Mouse (Mus musculus) heart, embryonic 15.5 days (tissue): ENCODE data around the gene Pycr1. TPM values are rescaled to one million over a fixed set of nuclear protein-coding genes. Genes with fewer than 3 reads are reported as not detected.

Experiments
- ATAC-seq: fragments of 200-750 bp; cut with Nextera tagmentation; replicated peaks from 2 replicates; pipeline ENCODE4 v1.8.0; 2017; ENCODE audit warnings: low read depth, moderate TSS enrichment; ENCODE audit not compliant: insufficient number of reproducible peaks, insufficient read depth, low FRiP score
- H3K27ac ChIP-seq: fragments of 300-500 bp; sonication (generic); 2 replicates; pipeline ENCODE4 v1.5.1; 2015; ENCODE audit warnings: mild to moderate bottlenecking, inconsistent platforms
- H3K27me3 ChIP-seq: fragments of 300-500 bp; sonication (generic); 2 replicates; pipeline ENCODE4 v1.6.1; 2015; ENCODE audit warnings: inconsistent platforms
- H3K36me3 ChIP-seq: fragments of 300-500 bp; sonication (generic); 2 replicates; pipeline ENCODE4 v1.6.1; 2015; ENCODE audit warnings: mild to moderate bottlenecking, inconsistent platforms
- H3K4me1 ChIP-seq: fragments of 300-500 bp; sonication (generic); replicated peaks from 2 replicates; pipeline ENCODE4 v1.6.1; 2015; ENCODE audit warnings: inconsistent platforms
- H3K4me2 ChIP-seq: fragments of 300-500 bp; sonication (generic); 2 replicates; pipeline ENCODE4 v1.6.1; 2015; ENCODE audit warnings: inconsistent platforms, mild to moderate bottlenecking, moderate library complexity
- H3K4me3 ChIP-seq: fragments of 300-500 bp; sonication (generic); 2 replicates; pipeline ENCODE4 v1.5.1; 2015; ENCODE audit warnings: mild to moderate bottlenecking, inconsistent platforms
- H3K9ac ChIP-seq: fragments of 300-500 bp; sonication (generic); 2 replicates; pipeline ENCODE4 v1.6.1; 2015; ENCODE audit warnings: mild to moderate bottlenecking, inconsistent platforms
- H3K9me3 ChIP-seq: fragments of 300-500 bp; sonication (generic); replicated peaks from 2 replicates; pipeline ENCODE4 v1.6.1; 2016; ENCODE audit warnings: inconsistent platforms
- WGBS: fragments of 180-500 bp; shearing (Covaris S2); methylation state at CpG from one replicate; pipeline ENCODE4 v1.1.7; 2015; ENCODE audit warnings: mixed read lengths; 5-methylcytosine and 5-hydroxymethylcytosine counted together
- polyA plus RNA-seq: library from polyadenylated mRNA; unstranded; fragments of >200 nt; fragmentation: Nextera tagmentation; extraction: Ambion mirVana; gene quantifications from 2 replicates; pipeline ENCODE4 v1.2.1, GENCODE M21; 2015

Gene Pycr1
- polyA plus RNA-seq, 1 experiment from 2014 or later = 17.1 TPM

DNA sequence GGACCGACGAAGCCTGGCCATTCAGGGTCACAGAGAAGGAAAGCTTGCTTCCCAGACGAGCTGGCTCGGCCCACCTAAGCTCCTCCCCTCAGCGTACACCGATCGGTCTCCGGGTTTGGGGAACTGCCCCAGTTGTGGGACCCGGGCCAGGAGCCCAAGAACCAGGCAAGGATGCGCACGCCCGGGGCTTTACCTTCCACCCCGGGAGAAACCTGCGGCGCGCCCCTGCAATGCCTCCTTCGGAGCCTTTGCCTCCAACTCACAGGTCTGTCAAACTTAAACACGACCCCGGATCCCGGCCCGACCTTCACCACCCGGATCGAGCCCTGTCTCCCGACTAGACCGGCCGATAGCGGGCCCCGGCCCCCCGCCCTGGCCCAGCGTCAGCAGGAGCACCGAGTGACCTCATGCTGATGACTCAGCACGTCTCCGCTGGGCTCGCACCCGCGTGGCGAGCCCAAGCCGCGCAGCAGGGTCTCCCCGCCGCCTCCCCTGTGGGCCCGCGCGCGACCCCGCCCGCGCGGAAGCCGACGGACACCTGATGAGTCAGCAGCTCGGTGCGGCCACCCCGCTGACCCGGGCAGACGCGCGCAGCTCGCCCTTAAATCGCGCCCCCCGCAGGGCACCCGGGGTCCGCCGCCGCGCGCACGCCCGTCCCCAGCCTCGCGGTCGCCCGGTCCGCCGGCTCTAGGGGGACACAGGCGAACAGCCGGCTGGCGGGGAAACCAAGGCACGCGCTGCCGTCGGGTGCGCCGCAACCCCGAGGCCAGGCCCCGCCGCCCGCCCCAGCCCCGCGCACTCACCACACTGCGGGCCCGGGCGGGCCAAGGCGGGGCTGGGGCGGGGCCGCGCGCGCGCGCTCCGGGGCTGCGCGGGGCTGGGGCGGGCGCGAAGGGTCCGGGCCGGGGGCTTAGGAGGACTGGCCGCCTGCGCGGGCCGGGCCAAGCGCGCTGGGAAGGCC lies 10.7 kb downstream of the Pycr1 start:
- under 1% methylated on average over 114 of the region's 116 CpGs for WGBS
- Histone ChIP-seq H3K9me3 (no peaks in the 10 kb centered on the region), H3K27me3 (no peaks in the 10 kb centered on the region), H3K9ac (peak overlapping the region; percentile 94), H3K4me1 (peaks cover 44% of the 10 kb centered on the region), H3K27ac (peak overlapping the region; percentile 86), H3K4me3 (peak overlapping the region; percentile 95), H3K36me3 (peaks cover 7% of the 10 kb centered on the region; the same call in 1 of the 2 replicates), H3K4me2 (peak overlapping the region; percentile 94)
- ATAC-seq = peak; percentile 80

DNA sequence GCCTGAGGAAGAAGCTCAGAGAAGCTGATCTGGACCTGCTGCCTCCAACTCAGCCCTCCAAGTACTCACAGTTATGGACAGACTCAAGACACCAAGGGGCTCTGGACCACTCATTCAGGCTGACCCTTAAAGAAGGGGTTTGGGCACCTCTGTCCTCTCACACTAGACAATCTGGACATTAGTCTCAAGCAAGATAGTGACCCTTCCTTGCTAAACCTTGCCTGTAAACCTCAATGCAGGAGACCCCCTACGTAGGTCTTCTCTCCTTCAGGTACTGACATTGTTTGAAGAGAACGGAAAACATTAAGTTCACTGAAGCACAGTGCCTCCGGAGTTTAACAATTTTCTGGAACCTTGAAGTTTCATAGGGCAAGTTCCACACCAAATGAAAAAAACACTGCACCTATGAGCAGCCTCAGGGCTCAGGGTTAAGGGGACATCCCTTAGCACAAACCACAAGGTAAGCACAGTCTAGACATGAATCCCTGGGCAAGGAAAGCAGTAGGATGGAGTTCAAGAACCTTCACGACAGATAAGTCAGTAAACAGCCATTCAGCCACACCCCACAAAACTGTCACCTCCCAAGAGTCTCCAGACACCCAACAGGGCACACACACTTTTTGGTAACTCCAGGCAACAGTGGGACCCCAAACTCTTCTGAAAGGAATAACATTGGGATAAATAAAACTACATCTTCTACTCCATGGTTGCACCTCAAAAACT lies 11.7 kb downstream of the Pycr1 start:
- Histone ChIP-seq H3K4me1 (peaks cover 44% of the 10 kb centered on the region), H3K27ac (peak overlapping the region; percentile 86; the same call in 1 of the 2 replicates), H3K9ac (peak overlapping the region; percentile 94), H3K36me3 (peaks cover 15% of the 10 kb centered on the region), H3K4me3 (peak overlapping the region; percentile 95), H3K9me3 (no peaks in the 10 kb centered on the region), H3K27me3 (no peaks in the 10 kb centered on the region), H3K4me2 (peak overlapping the region; percentile 94)
- WGBS = 56% methylated on average over 4 of the region's 4 CpGs
- ATAC-seq = no peak

DNA sequence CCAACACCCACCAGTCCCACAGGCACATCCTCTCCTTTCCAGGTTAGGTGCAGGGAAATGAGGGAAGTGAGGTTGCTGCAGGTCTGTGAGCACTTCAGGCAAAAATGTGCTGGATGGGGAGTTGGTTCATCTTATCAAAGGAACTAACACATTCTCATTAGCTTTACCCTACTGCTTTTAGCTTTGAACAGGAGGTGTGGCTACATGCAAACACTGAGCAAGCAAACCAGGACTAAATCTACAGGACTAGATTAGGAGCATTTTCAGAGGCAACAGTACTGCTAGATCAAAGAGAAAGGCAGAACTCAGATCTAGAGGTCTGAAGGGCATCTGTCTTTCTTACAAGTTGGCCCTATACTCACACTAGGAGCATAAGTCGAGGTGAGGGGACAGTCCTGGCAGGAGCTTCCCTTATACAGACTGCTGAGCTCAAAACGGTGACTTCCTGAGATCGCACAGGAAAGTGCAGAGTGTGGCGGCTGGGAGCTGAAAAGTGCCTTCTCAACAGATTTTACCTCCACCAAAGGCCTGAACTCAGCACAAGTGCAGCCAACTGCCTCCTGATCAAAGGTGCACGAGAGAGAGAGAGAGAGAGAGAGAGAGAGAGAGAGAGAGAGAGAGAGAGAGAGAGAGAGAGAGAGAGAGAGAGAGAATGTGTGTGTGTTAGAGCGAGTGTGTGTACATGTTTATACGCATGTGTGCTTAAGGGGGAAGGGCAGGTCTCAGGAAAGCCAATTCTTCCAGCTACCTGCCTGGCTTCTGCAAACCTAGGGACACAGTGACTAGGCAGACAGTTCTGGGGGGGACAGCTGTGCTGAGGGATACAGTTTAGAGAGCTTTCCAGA lies 12.5 kb downstream of the Pycr1 start:
- Histone ChIP-seq H3K27ac (peak overlapping the region; percentile 58), H3K36me3 (peaks cover 15% of the 10 kb centered on the region), H3K9ac (peak overlapping the region; percentile 94; the same call in 1 of the 2 replicates), H3K9me3 (no peaks in the 10 kb centered on the region), H3K4me2 (peak overlapping the region; percentile 94), H3K4me3 (peak overlapping the region; percentile 95), H3K4me1 (peaks cover 44% of the 10 kb centered on the region), H3K27me3 (no peaks in the 10 kb centered on the region)
- 36% methylated on average over 7 of the region's 7 CpGs for WGBS
- no peak for ATAC-seq

DNA sequence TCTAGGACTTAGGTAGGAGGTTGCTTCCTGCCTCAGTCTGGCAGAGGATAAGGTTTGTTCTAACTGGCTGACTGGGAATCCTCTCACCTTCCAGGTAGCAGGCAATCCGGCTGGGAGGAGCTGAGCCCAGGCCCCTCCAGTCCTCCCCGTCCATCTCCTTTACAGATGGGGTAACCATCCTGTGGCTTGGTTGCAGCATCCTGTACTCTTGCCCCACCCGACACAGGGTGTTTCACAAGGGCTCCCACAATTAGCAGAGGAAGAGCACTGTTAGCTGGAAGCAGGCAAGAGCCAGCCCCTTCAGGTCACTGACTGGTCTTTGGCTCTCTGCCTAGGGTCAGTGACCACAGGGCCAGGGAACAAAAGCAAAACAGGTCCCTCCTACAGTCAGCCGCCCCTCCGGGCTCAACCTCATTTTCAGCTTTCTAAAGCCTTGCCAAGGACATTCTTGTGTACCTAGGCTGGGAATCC lies 13.1 kb downstream of the Pycr1 start:
- no peak for ATAC-seq
- Histone ChIP-seq H3K27ac (peak overlapping the region; percentile 58), H3K4me2 (peak overlapping the region; percentile 94), H3K36me3 (peaks cover 15% of the 10 kb centered on the region), H3K4me3 (peak overlapping the region; percentile 19), H3K27me3 (no peaks in the 10 kb centered on the region), H3K9me3 (no peaks in the 10 kb centered on the region), H3K4me1 (peaks cover 48% of the 10 kb centered on the region), H3K9ac (peak overlapping the region; percentile 32; the same call in 1 of the 2 replicates)
- 41% methylated on average over 5 of the region's 5 CpGs for WGBS

DNA sequence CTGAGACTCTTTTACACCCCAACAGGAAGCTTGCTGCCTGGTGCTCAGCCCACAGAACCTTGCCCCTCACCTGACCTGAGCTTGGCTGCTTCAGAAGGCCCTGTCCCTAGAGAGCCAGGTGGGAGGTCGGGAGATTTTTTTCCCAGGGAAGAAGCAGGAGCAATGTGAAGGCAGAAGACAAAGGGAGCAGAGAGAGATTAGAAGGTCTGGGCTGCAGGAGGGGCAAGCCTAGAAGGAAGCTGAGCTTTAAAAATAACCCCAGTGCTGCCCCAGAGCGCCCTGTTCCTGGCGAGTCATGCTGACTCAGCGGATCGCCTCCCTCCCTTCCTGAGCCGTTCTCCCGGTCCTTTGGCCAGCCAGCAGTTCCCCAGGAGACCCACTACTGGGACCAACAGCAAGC lies 13.7 kb downstream of the Pycr1 start:
- Histone ChIP-seq H3K36me3 (peaks cover 15% of the 10 kb centered on the region), H3K9ac (peak overlapping the region; percentile 32; the same call in 1 of the 2 replicates), H3K27me3 (no peaks in the 10 kb centered on the region), H3K27ac (peak overlapping the region; percentile 58), H3K9me3 (no peaks in the 10 kb centered on the region), H3K4me1 (peaks cover 53% of the 10 kb centered on the region), H3K4me2 (peak overlapping the region; percentile 94), H3K4me3 (peak overlapping the region; percentile 19)
- 10% methylated on average over 7 of the region's 7 CpGs for WGBS
- no peak for ATAC-seq

DNA sequence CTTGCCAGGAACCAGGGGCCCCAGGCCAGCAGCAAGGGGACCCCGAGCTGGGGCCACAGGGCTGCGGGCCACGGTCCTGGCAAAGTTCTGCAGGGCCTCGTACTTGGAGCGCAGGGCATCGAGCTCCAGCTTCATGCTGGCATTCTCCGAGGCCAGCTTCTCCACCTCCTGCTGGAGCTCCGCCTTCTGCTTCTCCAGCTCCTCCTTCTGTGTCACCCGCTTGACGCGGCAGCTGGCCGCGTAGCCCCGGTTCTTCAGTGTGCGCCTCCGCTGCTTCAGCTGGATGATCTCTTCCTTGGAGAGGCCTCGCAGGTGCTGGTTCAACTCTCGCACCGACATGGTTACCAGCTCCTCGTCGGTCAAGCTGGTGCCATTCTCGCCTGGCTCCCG lies 14.2 kb downstream of the Pycr1 start:
- Histone ChIP-seq H3K27ac (peak overlapping the region; percentile 58), H3K4me2 (peak overlapping the region; percentile 94), H3K9ac (no peak overlapping the region), H3K4me3 (peak overlapping the region; percentile 19), H3K4me1 (peaks cover 53% of the 10 kb centered on the region), H3K36me3 (peaks cover 15% of the 10 kb centered on the region), H3K9me3 (no peaks in the 10 kb centered on the region), H3K27me3 (no peaks in the 10 kb centered on the region)
- ATAC-seq = no peak
- WGBS = 70% methylated on average over 23 of the region's 23 CpGs

DNA sequence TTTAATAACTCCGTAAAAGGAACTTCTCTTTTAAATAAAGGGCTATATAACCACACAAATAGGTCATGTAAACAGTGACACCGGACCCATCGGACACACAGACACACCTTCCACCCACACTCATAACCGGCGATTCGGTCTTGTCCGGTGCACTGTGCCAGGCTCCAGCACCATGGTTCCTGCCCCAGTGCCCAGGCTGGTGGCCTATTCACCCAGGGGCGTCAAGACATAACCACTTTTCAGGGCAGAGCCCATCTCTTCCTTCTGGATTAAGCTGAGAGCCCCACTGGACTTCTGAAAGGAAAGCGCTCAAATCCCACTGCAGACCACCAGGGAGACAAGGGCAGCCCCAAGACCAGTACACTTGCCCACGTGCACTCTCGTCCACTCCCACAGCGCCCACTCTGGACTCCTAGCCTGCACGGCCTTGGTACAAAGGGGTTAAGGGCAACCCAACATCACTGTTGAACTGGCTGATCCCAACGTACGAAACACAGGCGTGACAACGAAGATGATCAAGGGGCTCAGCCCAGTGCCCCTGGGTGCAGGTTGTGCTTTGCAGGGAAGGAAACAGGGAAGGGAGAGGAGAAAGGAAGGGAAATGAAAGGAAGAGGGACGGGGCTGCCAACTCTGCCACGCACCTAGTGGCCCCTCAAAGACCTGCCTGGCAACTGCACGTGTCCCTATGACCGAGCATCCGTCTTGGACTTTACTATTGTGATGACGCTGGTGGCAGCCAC lies 14.8 kb downstream of the Pycr1 start:
- H3K27ac ChIP-seq = no peak overlapping the region
- ATAC-seq = no peak
- no peaks in the 10 kb centered on the region for H3K9me3 ChIP-seq
- H3K9ac ChIP-seq = no peak overlapping the region
- H3K36me3 ChIP-seq = peaks cover 15% of the 10 kb centered on the region
- peaks cover 54% of the 10 kb centered on the region for H3K4me1 ChIP-seq
- 88% methylated on average over 23 of the region's 23 CpGs for WGBS
- peak overlapping the region; percentile 94; the same call in 1 of the 2 replicates for H3K4me2 ChIP-seq
- H3K4me3 ChIP-seq = 0 out of 2 replicates have a peak overlapping the region, but pooled peaks have one; percentile 19
- no peaks in the 10 kb centered on the region for H3K27me3 ChIP-seq

DNA sequence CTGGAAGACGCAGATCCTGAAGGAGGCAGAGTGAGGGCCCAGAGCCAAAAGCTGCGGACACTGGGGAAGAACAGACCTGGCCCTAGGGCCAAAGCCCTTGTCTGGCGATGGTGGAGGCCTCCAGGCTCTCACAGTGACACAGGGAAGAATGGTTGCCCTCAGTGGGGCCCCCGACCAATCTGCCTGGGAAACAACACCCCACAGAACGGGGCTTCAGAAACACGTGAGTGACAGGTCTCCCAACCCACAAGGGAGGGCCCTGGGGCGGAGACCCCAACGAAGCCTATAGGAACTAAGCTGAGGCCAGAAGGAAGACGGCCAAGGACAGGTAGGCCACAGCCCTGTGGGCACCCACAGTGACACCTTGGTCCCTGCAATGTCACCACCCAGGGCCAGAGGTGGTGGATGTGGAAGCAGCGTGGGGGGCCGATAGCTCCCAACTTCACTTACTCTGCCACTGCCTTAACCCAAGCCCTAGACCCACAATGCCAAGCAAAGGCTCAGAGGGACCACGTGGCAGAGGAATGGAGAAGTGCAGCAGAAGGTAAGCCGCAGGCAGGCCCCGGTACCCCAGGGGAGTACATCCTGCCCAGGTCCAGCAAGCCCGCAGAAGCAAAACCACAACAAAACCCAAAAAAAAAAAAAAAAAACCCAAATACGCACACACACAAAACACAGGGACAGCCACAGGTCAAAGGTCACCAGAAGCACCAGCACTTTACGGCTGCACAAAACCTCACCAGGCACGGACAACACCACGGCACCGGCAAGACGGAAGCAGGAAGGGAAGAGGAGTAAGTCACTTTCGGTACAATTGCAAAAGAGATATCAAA lies 15.9 kb downstream of the Pycr1 start:
- Histone ChIP-seq H3K27ac (no peak overlapping the region), H3K4me1 (peaks cover 54% of the 10 kb centered on the region), H3K9ac (no peak overlapping the region), H3K36me3 (peaks cover 15% of the 10 kb centered on the region), H3K27me3 (no peaks in the 10 kb centered on the region), H3K9me3 (no peaks in the 10 kb centered on the region), H3K4me3 (no peak overlapping the region), H3K4me2 (no peak overlapping the region)
- WGBS = 80% methylated on average over 22 of the region's 22 CpGs
- ATAC-seq = no peak

DNA sequence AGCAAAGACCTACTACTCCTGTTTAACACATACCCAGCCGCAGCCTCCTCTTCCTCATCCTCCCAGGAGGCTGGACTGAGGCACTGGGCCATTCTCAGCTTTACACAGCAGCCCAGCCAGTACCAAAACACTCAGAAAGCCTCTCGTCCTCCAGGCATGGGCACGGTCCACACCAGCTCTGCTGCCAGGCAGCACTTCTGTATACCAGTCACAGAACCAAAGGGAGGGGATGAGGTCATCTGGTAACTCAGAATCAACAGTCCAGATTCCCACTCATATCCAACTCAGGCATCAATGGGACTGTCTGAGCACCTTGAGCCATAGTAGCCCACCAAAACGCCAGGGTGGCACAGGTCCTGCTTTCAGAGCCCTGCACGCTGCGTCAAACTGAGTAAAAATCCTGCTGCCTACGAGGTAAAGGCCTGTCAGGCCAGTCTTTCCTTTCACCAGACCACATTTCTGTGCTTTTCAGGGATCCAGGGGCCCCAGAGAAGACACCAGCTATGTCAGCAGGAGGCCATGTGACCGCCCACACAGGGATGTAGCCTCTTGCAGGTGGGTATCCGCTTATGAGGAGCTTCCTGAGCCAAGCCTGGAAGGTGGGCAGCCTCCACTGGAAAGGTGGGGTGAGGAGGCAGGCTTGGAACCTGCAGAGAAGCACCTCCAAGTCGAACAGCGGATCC lies 16.6 kb downstream of the Pycr1 start:
- H3K36me3 ChIP-seq = peaks cover 16% of the 10 kb centered on the region
- 84% methylated on average over 11 of the region's 11 CpGs for WGBS
- H3K4me2 ChIP-seq = no peak overlapping the region
- ATAC-seq = no peak
- no peak overlapping the region for H3K4me3 ChIP-seq
- no peak overlapping the region for H3K9ac ChIP-seq
- H3K9me3 ChIP-seq = no peaks in the 10 kb centered on the region
- H3K27ac ChIP-seq = no peak overlapping the region
- H3K4me1 ChIP-seq = peaks cover 47% of the 10 kb centered on the region
- no peaks in the 10 kb centered on the region for H3K27me3 ChIP-seq
